ENCODE assay signal across 25 mouse cellular contexts in the genomic region with DNA sequence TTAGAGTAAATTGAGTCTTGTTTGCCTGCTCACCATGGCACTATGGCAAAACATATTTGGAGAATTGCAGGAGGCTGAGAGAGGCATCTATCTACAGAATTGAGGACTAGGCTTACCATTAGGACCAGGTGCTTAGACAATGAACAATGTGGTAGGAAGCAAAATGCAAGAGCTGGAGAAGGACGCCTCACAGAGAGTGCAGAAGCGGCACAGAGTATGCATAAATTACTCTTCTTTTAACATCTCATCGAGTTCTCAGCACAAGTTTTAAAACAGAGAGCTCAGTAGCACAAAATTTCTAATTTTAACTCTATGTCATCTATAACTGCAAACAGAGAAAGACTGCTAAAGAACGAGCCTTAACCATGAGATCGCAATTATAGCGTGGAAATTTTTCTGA.
DNase-seq lines count a peak whose midpoint lies in the region; ATAC-seq lines count a peak whose summit lies in the region.
"Had no signal": no experiment of that assay in that cellular context is flagged by ENCODE, and none has a peak within 500 bp of the region (broad histone marks: within the 10 kb centered on the region; RNA-seq: fewer than 3 reads in every experiment).

No protein-coding gene starts in this region.

- peak; percentile 73 for ATAC-seq in frontal cortex, adult (ENCODE audit: low TSS enrichment)
- no peak for ATAC-seq in midbrain, embryonic 14.5 days (ENCODE audit: low FRiP score, low TSS enrichment)
- no peak for ATAC-seq in midbrain, embryonic 13.5 days
- ATAC-seq in heart, embryonic 11.5 days (replicated peaks; ENCODE audit: insufficient number of reproducible peaks, low FRiP score, low TSS enrichment): no peak
- ATAC-seq: CD4-positive, CD25-positive, alpha-beta regulatory T cell, adult 4 months; forebrain, embryonic 13.5 days; intestine, embryonic 15.5 days had no signal

- H3K9ac ChIP-seq in midbrain, embryonic 14.5 days (replicated peaks; ENCODE audit: low read length): no peak overlapping the region
- no peak overlapping the region for H3K9ac ChIP-seq in midbrain, embryonic 13.5 days (replicated peaks)
- no peak overlapping the region for H3K9ac ChIP-seq in heart, embryonic 11.5 days (ENCODE audit: low read depth, low read length)
- H3K9ac ChIP-seq: embryonic facial prominence, embryonic 13.5 days; forebrain, embryonic 13.5 days; heart, embryonic 13.5 days; hindbrain, embryonic 15.5 days; intestine, embryonic 15.5 days had no signal

- peaks cover 15% of the 10 kb centered on the region for H3K4me1 ChIP-seq in midbrain, embryonic 14.5 days (ENCODE audit: control insufficient read depth, insufficient read depth, low read length)
- H3K4me1 ChIP-seq in midbrain, embryonic 13.5 days (replicated peaks): peaks cover 16% of the 10 kb centered on the region
- H3K4me1 ChIP-seq in heart, embryonic 11.5 days (ENCODE audit: control insufficient read depth, insufficient read depth, low read length): no peaks in the 10 kb centered on the region
- H3K4me1 ChIP-seq: embryonic facial prominence, embryonic 10.5 days; embryonic facial prominence, embryonic 13.5 days; heart, embryonic 13.5 days; intestine, embryonic 15.5 days had no signal

- H3K27me3 ChIP-seq in midbrain, embryonic 14.5 days (ENCODE audit: control insufficient read depth, insufficient read depth, low read length): no peaks in the 10 kb centered on the region
- no peaks in the 10 kb centered on the region for H3K27me3 ChIP-seq in midbrain, embryonic 13.5 days
- H3K27me3 ChIP-seq in heart, embryonic 11.5 days (ENCODE audit: control insufficient read depth, insufficient read depth, low read length): no peaks in the 10 kb centered on the region
- H3K27me3 ChIP-seq: embryonic facial prominence, embryonic 13.5 days; forebrain, embryonic 13.5 days; heart, embryonic 13.5 days; hindbrain, embryonic 15.5 days; intestine, embryonic 15.5 days had no signal

- peak overlapping the region; percentile 37; the same call in 1 of the 2 replicates for H3K27ac ChIP-seq in midbrain, embryonic 14.5 days (replicated peaks; ENCODE audit: low read depth, low read length)
- no peak overlapping the region for H3K27ac ChIP-seq in midbrain, embryonic 13.5 days
- H3K27ac ChIP-seq in heart, embryonic 11.5 days (ENCODE audit: low read depth, low read length): no peak overlapping the region
- H3K27ac ChIP-seq: embryonic facial prominence, embryonic 10.5 days; embryonic facial prominence, embryonic 13.5 days; forebrain, embryonic 13.5 days; heart, embryonic 13.5 days; hindbrain, embryonic 15.5 days; intestine, embryonic 15.5 days had no signal

- 41% methylated on average over 6 of the region's 6 CpGs for WGBS in midbrain, embryonic 14.5 days
- 47% methylated on average over 6 of the region's 6 CpGs for WGBS in midbrain, embryonic 13.5 days
- WGBS in heart, embryonic 11.5 days (ENCODE audit: insufficient replicate concordance): 81% methylated on average over 6 of the region's 6 CpGs

- no peak overlapping the region for H3K4me3 ChIP-seq in midbrain, embryonic 14.5 days (replicated peaks; ENCODE audit: low read depth, low read length)
- H3K4me3 ChIP-seq in midbrain, embryonic 13.5 days (replicated peaks): no peak overlapping the region
- H3K4me3 ChIP-seq in heart, embryonic 11.5 days (ENCODE audit: low read depth, low read length): no peak overlapping the region
- H3K4me3 ChIP-seq: embryonic facial prominence, embryonic 10.5 days; embryonic facial prominence, embryonic 13.5 days; erythroblast, embryonic 14.5 days; forebrain, embryonic 13.5 days; heart, embryonic 13.5 days; hindbrain, embryonic 15.5 days; intestine, embryonic 15.5 days had no signal

- no peak for DNase-seq in frontal cortex, postnatal 25 days (ENCODE audit: low spot score in 2 of 2)
- DNase-seq in midbrain, embryonic 14.5 days: no peak
- peak; percentile 14 for DNase-seq in brain, adult 2 months (ENCODE audit: low read depth, low spot score)
- DNase-seq: adrenal gland, adult 2 months; adrenal gland, postnatal 14 days; cerebellum, adult 11-12 months; cerebellum, adult 8-10 months; cerebellum, postnatal 10 days; cerebellum, postnatal 36 days; embryo, embryonic 11 days; gastrocnemius, postnatal 25 days; heart, adult 18-20 months; heart, postnatal 14 days; heart, postnatal 4 days had no signal

- H3K4me2 ChIP-seq in midbrain, embryonic 14.5 days (ENCODE audit: low read length): no peak overlapping the region
- H3K4me2 ChIP-seq in midbrain, embryonic 13.5 days (replicated peaks): no peak overlapping the region
- H3K4me2 ChIP-seq in heart, embryonic 11.5 days: no peak overlapping the region
- H3K4me2 ChIP-seq: embryonic facial prominence, embryonic 13.5 days; forebrain, embryonic 13.5 days; heart, embryonic 13.5 days; hindbrain, embryonic 15.5 days; intestine, embryonic 15.5 days had no signal

- H3K9me3 ChIP-seq in midbrain, embryonic 14.5 days (ENCODE audit: control insufficient read depth, low read length): no peaks in the 10 kb centered on the region
- H3K9me3 ChIP-seq in midbrain, embryonic 13.5 days: no peaks in the 10 kb centered on the region
- no peaks in the 10 kb centered on the region for H3K9me3 ChIP-seq in heart, embryonic 11.5 days (replicated peaks; ENCODE audit: control insufficient read depth, low read length)
- H3K9me3 ChIP-seq: embryonic facial prominence, embryonic 10.5 days; embryonic facial prominence, embryonic 13.5 days; forebrain, embryonic 13.5 days; heart, embryonic 13.5 days; hindbrain, embryonic 15.5 days; intestine, embryonic 15.5 days had no signal

- H3K36me3 ChIP-seq in midbrain, embryonic 14.5 days (ENCODE audit: control insufficient read depth, insufficient read depth, low read length): no peaks in the 10 kb centered on the region
- no peaks in the 10 kb centered on the region for H3K36me3 ChIP-seq in midbrain, embryonic 13.5 days
- no peaks in the 10 kb centered on the region for H3K36me3 ChIP-seq in heart, embryonic 11.5 days (ENCODE audit: control insufficient read depth, insufficient read depth, low read length)
- H3K36me3 ChIP-seq: embryonic facial prominence, embryonic 10.5 days; embryonic facial prominence, embryonic 13.5 days; heart, embryonic 13.5 days; hindbrain, embryonic 15.5 days; intestine, embryonic 15.5 days had no signal
